Mouse (Mus musculus) bone marrow, adult 2 months (tissue): Measurements from ENCODE around the gene Insc.

Experiments used
- CTCF ChIP-seq: fragments of 200-500 bp; IDR thresholded peaks from 2 replicates; pipeline ENCODE4 v1.5.1; 2011; ENCODE audit warnings: low read length, control low read depth; ENCODE audit not compliant: control insufficient read depth, insufficient read depth
- POLR2A ChIP-seq: fragments of 200-500 bp; IDR thresholded peaks from 2 replicates; pipeline ENCODE4 v1.6.1; 2011; ENCODE audit warnings: low read depth, mild to moderate bottlenecking, control low read depth, low read length, borderline replicate concordance; ENCODE audit not compliant: control insufficient read depth

- TF ChIP-seq CTCF = no peak
- TF ChIP-seq POLR2A = no peak
Observed at GRCm38 (mm10) chr7:114847179-114847578, 103.7 kb downstream of the Insc start.
